ENCODE assay signal across 32 mouse cellular contexts in the genomic region with DNA sequence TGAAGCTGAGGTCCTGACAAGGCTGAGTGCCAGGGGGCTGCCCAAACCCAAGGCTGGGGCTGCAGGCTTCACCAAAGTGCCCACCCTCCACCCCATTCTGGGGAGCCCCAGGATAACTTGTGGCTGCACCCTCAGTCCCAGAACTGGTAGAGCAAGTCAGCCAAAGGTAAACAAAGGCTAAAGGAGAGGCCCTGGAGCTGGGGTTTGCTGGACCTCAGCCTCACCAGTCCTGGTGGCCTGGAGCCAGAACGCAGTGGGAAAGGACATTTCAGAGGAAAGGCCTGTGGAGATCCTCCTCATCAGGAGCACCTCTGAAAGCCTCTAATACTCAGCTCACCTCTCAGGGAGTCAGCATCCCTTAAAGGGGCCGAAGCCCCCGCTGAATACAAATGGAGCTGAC. TPM values are rescaled to one million over a fixed set of nuclear protein-coding genes. Genes with fewer than 3 reads are reported as not detected.
DNase-seq lines count a peak whose midpoint lies in the region; ATAC-seq and TF ChIP-seq lines count a peak whose summit lies in the region.
"Had no signal": no experiment of that assay in that cellular context is flagged by ENCODE, and none has a peak within 500 bp of the region (broad histone marks: within the 10 kb centered on the region; RNA-seq: fewer than 3 reads in every experiment).

No protein-coding gene starts in this region.

- H3K36me3 ChIP-seq in lung, embryonic 16.5 days (ENCODE audit: control insufficient read depth, insufficient read depth, low read length), result no peaks in the 10 kb centered on the region
- H3K36me3 ChIP-seq: embryonic facial prominence, embryonic 13.5 days; forebrain, embryonic 10.5 days; forebrain, embryonic 15.5 days; heart, embryonic 10.5 days; heart, embryonic 15.5 days; kidney, embryonic 15.5 days; limb, embryonic 10.5 days; limb, embryonic 15.5 days; liver, embryonic 13.5 days; midbrain, embryonic 12.5 days had no signal

- H3K4me1 ChIP-seq in cerebellum, adult 2 months (ENCODE audit: control insufficient read depth, insufficient read depth, low read length), result peaks cover 20% of the 10 kb centered on the region
- peaks cover 23% of the 10 kb centered on the region for H3K4me1 ChIP-seq in lung, embryonic 16.5 days (replicated peaks; ENCODE audit: control insufficient read depth, insufficient read depth, low read length)
- peaks cover 13% of the 10 kb centered on the region for H3K4me1 ChIP-seq in lung, adult 2 months (ENCODE audit: control insufficient read depth, insufficient read depth, low read length)

- no peaks in the 10 kb centered on the region for H3K9me3 ChIP-seq in lung, embryonic 16.5 days (ENCODE audit: control insufficient read depth, low read length)
- H3K9me3 ChIP-seq: embryonic facial prominence, embryonic 13.5 days; forebrain, embryonic 10.5 days; forebrain, embryonic 15.5 days; heart, embryonic 10.5 days; heart, embryonic 15.5 days; kidney, embryonic 15.5 days; limb, embryonic 10.5 days; limb, embryonic 15.5 days; liver, embryonic 13.5 days; megakaryocyte, embryonic 14.5 days; midbrain, embryonic 12.5 days had no signal

- H3K27me3 ChIP-seq in cerebellum, adult 2 months (ENCODE audit: control insufficient read depth, insufficient read depth, low read length), result no peaks in the 10 kb centered on the region
- peaks cover 27% of the 10 kb centered on the region for H3K27me3 ChIP-seq in lung, embryonic 16.5 days (ENCODE audit: control insufficient read depth, insufficient read depth, low read depth, low read length)
- H3K27me3 ChIP-seq: forebrain, embryonic 15.5 days; Patski had no signal

- H3K4me3 ChIP-seq in cerebellum, adult 2 months (replicated peaks; ENCODE audit: insufficient read depth, low read depth, low read length), result no peak overlapping the region
- no peak overlapping the region for H3K4me3 ChIP-seq in lung, embryonic 16.5 days (ENCODE audit: low read length)
- no peak overlapping the region for H3K4me3 ChIP-seq in lung, adult 2 months (replicated peaks; ENCODE audit: extremely low read depth, low read depth, low read length)
- H3K4me3 ChIP-seq: embryonic facial prominence, embryonic 13.5 days; forebrain, embryonic 10.5 days; forebrain, embryonic 15.5 days; heart, embryonic 10.5 days; heart, embryonic 15.5 days; kidney, embryonic 15.5 days; layer of hippocampus, adult 2 months; limb, embryonic 10.5 days; limb, embryonic 15.5 days; liver, embryonic 13.5 days; megakaryocyte, embryonic 14.5 days; midbrain, embryonic 12.5 days had no signal

- no peak overlapping the region for H3K4me2 ChIP-seq in lung, embryonic 16.5 days (ENCODE audit: low read depth, low read length)
- H3K4me2 ChIP-seq: embryonic facial prominence, embryonic 13.5 days; forebrain, embryonic 15.5 days; heart, embryonic 15.5 days; kidney, embryonic 15.5 days; limb, embryonic 15.5 days; liver, embryonic 13.5 days; lung, embryonic 14.5 days; midbrain, embryonic 12.5 days had no signal

- H3K27ac ChIP-seq in cerebellum, adult 2 months (ENCODE audit: insufficient read depth, low read length), result no peak overlapping the region
- peak overlapping the region; percentile 51; the same call in 1 of the 2 replicates for H3K27ac ChIP-seq in lung, embryonic 16.5 days (ENCODE audit: low read length)
- H3K27ac ChIP-seq: embryonic facial prominence, embryonic 13.5 days; forebrain, embryonic 10.5 days; forebrain, embryonic 15.5 days; heart, embryonic 10.5 days; kidney, embryonic 15.5 days; layer of hippocampus, adult 2 months; limb, embryonic 10.5 days; limb, embryonic 15.5 days; liver, embryonic 13.5 days; midbrain, embryonic 12.5 days had no signal

- no peak for TF ChIP-seq CTCF in cerebellum, adult 2 months (IDR thresholded peaks at IDR 0.05; ENCODE audit: borderline replicate concordance, insufficient read depth, low read depth, low read length)
- TF ChIP-seq CTCF in lung, adult 2 months (IDR thresholded peaks at IDR 0.05; ENCODE audit: insufficient read depth, low read length), result no peak

- no peak for TF ChIP-seq POLR2A in cerebellum, adult 2 months (IDR thresholded peaks at IDR 0.05; ENCODE audit: borderline replicate concordance, insufficient read depth, low read length)
- no peak for TF ChIP-seq POLR2A in lung, adult 2 months (IDR thresholded peaks at IDR 0.05; ENCODE audit: borderline replicate concordance, extremely low read depth, low read depth, low read length)

- ATAC-seq in lung, embryonic 16.5 days (ENCODE audit: low read depth), result no peak
- ATAC-seq: forebrain, embryonic 15.5 days; hindbrain, embryonic 16.5 days; Patski had no signal

- peak; percentile 39 to 45 for DNase-seq in cerebellum, adult 2 months
- no peak for DNase-seq in cerebellum, adult 8-10 months
- no peak for DNase-seq in lung, adult 2 months
- DNase-seq in urinary bladder, postnatal 14 days (ENCODE audit: low spot score), result peak; percentile 53
- DNase-seq in urinary bladder, postnatal 10 days (ENCODE audit: low spot score), result no peak
- DNase-seq in spleen, adult 12 weeks (ENCODE audit: low spot score), result no peak
- DNase-seq: adrenal gland, postnatal 10 days; cerebellum, adult 11 months; gastrocnemius, postnatal 25 days; heart, adult 11 months; kidney, adult 18-20 months; kidney, postnatal 25 days; layer of hippocampus, postnatal 36 days; liver, embryonic 13.5 days; lung, embryonic 14.5 days; right cerebral cortex, postnatal 25 days; spleen, adult 18-20 months had no signal

- WGBS in cerebellum, adult 2 months, result 71% methylated on average over 3 of the region's 3 CpGs
- 77% methylated on average over 3 of the region's 3 CpGs for WGBS in lung, embryonic 16.5 days
- whole genome bisulfite sequencing in lung, adult 2 months, result 86% methylated on average over 3 of the region's 3 CpGs

- H3K9ac ChIP-seq in lung, embryonic 16.5 days (ENCODE audit: low read length), result no peak overlapping the region
- H3K9ac ChIP-seq: embryonic facial prominence, embryonic 13.5 days; forebrain, embryonic 15.5 days; heart, embryonic 15.5 days; kidney, embryonic 15.5 days; limb, embryonic 15.5 days; liver, embryonic 13.5 days; lung, embryonic 14.5 days; midbrain, embryonic 12.5 days had no signal

RNA-seq across cellular contexts. Expression of gene Hid1, which starts 3.4 kb away (rescaled TPM):
- 105 and 106 TPM in 2 replicates for polyA plus RNA-seq in cerebellum, adult 2 months (2012; rRNA removed)
- 19.1 and 20.2 TPM in 2 replicates for polyA plus RNA-seq in lung, embryonic 16.5 days (2015; fragmentation: Nextera tagmentation; extraction: Ambion mirVana)
- 43.3 and 45.0 TPM in 2 replicates for polyA plus RNA-seq in lung, adult 2 months (2012; rRNA removed)

RNA-seq across cellular contexts. Expression of gene Cdr2l, which starts 17.6 kb away (rescaled TPM):
- polyA plus RNA-seq in cerebellum, adult 2 months (2012; rRNA removed), result 53.7 and 54.3 TPM in 2 replicates
- polyA plus RNA-seq in lung, embryonic 16.5 days (2015; fragmentation: Nextera tagmentation; extraction: Ambion mirVana), result 11.5 and 12.0 TPM in 2 replicates
- 29.1 and 33.8 TPM in 2 replicates for polyA plus RNA-seq in lung, adult 2 months (2012; rRNA removed)

RNA-seq across cellular contexts. Expression of gene Otop3, which starts 29.6 kb away (rescaled TPM):
- polyA plus RNA-seq in cerebellum, adult 2 months (2012; rRNA removed), result 0.11 and 0.13 TPM in 2 replicates
- polyA plus RNA-seq in lung, embryonic 16.5 days (2015; fragmentation: Nextera tagmentation; extraction: Ambion mirVana), result not detected in 2 replicates
- 0.05 and 7.8 TPM in 2 replicates for polyA plus RNA-seq in lung, adult 2 months (2012; rRNA removed)
- polyA plus RNA-seq: embryonic facial prominence, embryonic 13.5 days; forebrain, embryonic 10.5 days; heart, embryonic 15.5 days; kidney, embryonic 15.5 days; limb, embryonic 10.5 days; liver, embryonic 13.5 days; lung, embryonic 14.5 days; Patski; urinary bladder, adult 2 months had no signal

RNA-seq across cellular contexts. Expression of gene Mrpl58, which starts 39.4 kb away (rescaled TPM):
- polyA plus RNA-seq in cerebellum, adult 2 months (2012; rRNA removed), result 157 and 164 TPM in 2 replicates
- polyA plus RNA-seq in lung, embryonic 16.5 days (2015; fragmentation: Nextera tagmentation; extraction: Ambion mirVana), result 203 and 205 TPM in 2 replicates
- polyA plus RNA-seq in lung, adult 2 months (2012; rRNA removed), result 52.3 and 80.8 TPM in 2 replicates

RNA-seq across cellular contexts. Expression of gene Ush1g, which starts 42.3 kb away (rescaled TPM):
- polyA plus RNA-seq in cerebellum, adult 2 months (2012; rRNA removed), result 1.4 TPM in 2 replicates
- not detected in 2 replicates for polyA plus RNA-seq in lung, embryonic 16.5 days (2015; fragmentation: Nextera tagmentation; extraction: Ambion mirVana)
- 0.11 and 0.17 TPM in 2 replicates for polyA plus RNA-seq in lung, adult 2 months (2012; rRNA removed)
- polyA plus RNA-seq: embryonic facial prominence, embryonic 13.5 days; forebrain, embryonic 10.5 days; kidney, embryonic 15.5 days; limb, embryonic 10.5 days; lung, embryonic 14.5 days; urinary bladder, adult 2 months had no signal

Comparison
In these comparisons a context has a peak if more than half of its experiments do, and no peak if none do; other contexts are left out.
1. DNase-seq: peak in cerebellum, adult 2 months (2 of 2) and urinary bladder, postnatal 14 days (single experiment); none in cerebellum, adult 8-10 months (single experiment), lung, adult 2 months (single experiment), urinary bladder, postnatal 10 days (single experiment) and spleen, adult 12 weeks (single experiment).